ENCODE assay signal across 17 mouse cellular contexts in genomic region chr17:62176336-62176735, GRCm38 (mm10).
"Had no signal": no experiment of that assay in that cellular context is flagged by ENCODE, and none has a peak within 500 bp of the region (broad histone marks: within the 10 kb centered on the region; RNA-seq: fewer than 3 reads in every experiment).

No protein-coding gene starts in this region.

- H3K4me3 ChIP-seq: liver, embryonic 13.5 days; neural tube, embryonic 12.5 days; neural tube, embryonic 15.5 days had no signal

- H3K27ac ChIP-seq: liver, embryonic 13.5 days; neural tube, embryonic 12.5 days; neural tube, embryonic 15.5 days; stomach, postnatal 0 days had no signal

- DNase-seq: kidney, adult 9 months; kidney, postnatal 14 days; kidney, postnatal 4 days; liver, embryonic 13.5 days; lung, adult 2 months; lung, postnatal 14 days; lung, postnatal 4 days; right cerebral cortex, adult 18-20 months; right cerebral cortex, postnatal 14 days; right cerebral cortex, postnatal 4 days; thymus, adult 2 months; thymus, postnatal 14 days; thymus, postnatal 4 days had no signal

- H3K9me3 ChIP-seq: liver, embryonic 13.5 days; neural tube, embryonic 12.5 days; neural tube, embryonic 15.5 days had no signal

- H3K4me1 ChIP-seq: liver, embryonic 13.5 days; neural tube, embryonic 12.5 days; neural tube, embryonic 15.5 days had no signal

- H3K27me3 ChIP-seq: liver, embryonic 13.5 days; neural tube, embryonic 12.5 days; neural tube, embryonic 15.5 days had no signal

- H3K4me2 ChIP-seq: liver, embryonic 13.5 days; midbrain, embryonic 11.5 days; neural tube, embryonic 12.5 days; neural tube, embryonic 15.5 days had no signal

- H3K9ac ChIP-seq: liver, embryonic 13.5 days; neural tube, embryonic 12.5 days; neural tube, embryonic 15.5 days had no signal

- H3K36me3 ChIP-seq: liver, embryonic 13.5 days; neural tube, embryonic 12.5 days; neural tube, embryonic 15.5 days had no signal
